Mouse (Mus musculus) mature B cell (primary cell): Measurements from ENCODE around the gene Smg1.

Experiments used
- in situ Hi-C: fragments of 300-500 bp; cut with MboI; formaldehyde crosslinking; loops from 2 replicates; pipeline ENCODE4 v1.14.3; 2019

The Smg1 gene

GRCm38 (mm10) chr7:118243453-118244385 is at the start of gene Smg1:
Gene Smg1 (minus strand): TSS chr7:118243670.
- in situ Hi-C loops: no loop called here

GRCm38 (mm10) chr7:118283186-118283585 is 39.7 kb upstream of the Smg1 start:
- in situ Hi-C loops: no loop called here

- in situ Hi-C loops: no loop called here
Measured at GRCm38 (mm10) chr7:118282543-118282942, 39.1 kb upstream of the Smg1 start.

GRCm38 (mm10) chr7:118279521-118279920 is 36.1 kb upstream of the Smg1 start:
- in situ Hi-C loops: no loop called here

GRCm38 (mm10) chr7:118277335-118277910 is 34.0 kb upstream of the Smg1 start:
- in situ Hi-C loops: no loop called here

GRCm38 (mm10) chr7:118276684-118277334 is 33.3 kb upstream of the Smg1 start:
- in situ Hi-C loops: no loop called here

- in situ Hi-C loops: no loop called here
Measured at GRCm38 (mm10) chr7:118275265-118275664, 31.8 kb upstream of the Smg1 start.

- in situ Hi-C loops: no loop called here
Measured at GRCm38 (mm10) chr7:118274851-118275250, 31.4 kb upstream of the Smg1 start.

GRCm38 (mm10) chr7:118274169-118274568 is 30.7 kb upstream of the Smg1 start:
- in situ Hi-C loops: no loop called here

GRCm38 (mm10) chr7:118266099-118266498 is 22.6 kb upstream of the Smg1 start:
- in situ Hi-C loops: no loop called here

- in situ Hi-C loops: no loop called here
Measured at GRCm38 (mm10) chr7:118263606-118264005, 20.1 kb upstream of the Smg1 start.

GRCm38 (mm10) chr7:118262409-118262808 is 18.9 kb upstream of the Smg1 start:
- in situ Hi-C loops: no loop called here

GRCm38 (mm10) chr7:118259676-118260305 is 16.3 kb upstream of the Smg1 start:
- in situ Hi-C loops: no loop called here

- in situ Hi-C loops: no loop called here
Measured at GRCm38 (mm10) chr7:118258451-118258850, 15.0 kb upstream of the Smg1 start.

GRCm38 (mm10) chr7:118256740-118257139 is 13.3 kb upstream of the Smg1 start:
- in situ Hi-C loops: no loop called here

GRCm38 (mm10) chr7:118254460-118254859 is 11.0 kb upstream of the Smg1 start:
- in situ Hi-C loops: no loop called here

GRCm38 (mm10) chr7:118254015-118254414 is 10.5 kb upstream of the Smg1 start:
- in situ Hi-C loops: no loop called here

GRCm38 (mm10) chr7:118252979-118253378 is 9.5 kb upstream of the Smg1 start:
- in situ Hi-C loops: no loop called here

- in situ Hi-C loops: no loop called here
Measured at GRCm38 (mm10) chr7:118252349-118252748, 8.9 kb upstream of the Smg1 start.

GRCm38 (mm10) chr7:118251392-118252170 is 8.1 kb upstream of the Smg1 start:
- in situ Hi-C loops: no loop called here

GRCm38 (mm10) chr7:118250482-118251160 is 7.2 kb upstream of the Smg1 start:
- in situ Hi-C loops: no loop called here
